Mouse (Mus musculus): Measurements from ENCODE around the gene Macrod2. TPM values are rescaled to one million over a fixed set of nuclear protein-coding genes. Genes with fewer than 3 reads are reported as not detected.

Gene Macrod2
- polyA plus RNA-seq, 1 experiment from 2014 or later, result 45.9 TPM

DNA sequence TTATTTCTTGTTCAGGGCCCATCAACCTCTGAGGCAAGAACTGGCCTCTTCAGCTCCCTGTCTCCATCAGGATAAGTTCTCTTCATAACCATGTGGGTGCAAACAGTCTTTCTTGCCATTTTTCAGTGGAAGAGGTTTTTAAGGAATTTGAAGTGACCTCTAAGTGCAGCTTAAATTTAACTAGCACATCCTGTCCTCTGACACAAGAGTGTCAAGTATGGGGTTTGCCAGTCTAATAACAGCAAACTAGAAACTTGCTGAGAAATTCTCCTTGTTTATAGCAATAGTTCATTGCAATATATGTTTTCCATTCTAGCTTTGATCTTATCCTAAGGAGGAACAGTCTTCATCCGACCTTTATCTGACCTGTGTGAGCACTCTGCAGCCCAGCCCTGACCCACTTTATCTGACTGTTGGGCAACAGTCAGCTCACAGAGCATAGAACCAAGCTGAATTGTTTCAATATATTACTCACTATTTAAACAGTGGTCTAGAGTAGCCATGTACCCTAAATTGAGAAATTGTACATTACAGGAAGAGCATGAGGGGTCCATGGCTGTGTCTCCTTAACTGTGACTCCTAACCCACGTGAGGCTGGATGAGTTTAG, 226.7 kb downstream of the Macrod2 start:
- no peak for DNase-seq (ENCODE audit: low spot score, missing footprints)

DNA sequence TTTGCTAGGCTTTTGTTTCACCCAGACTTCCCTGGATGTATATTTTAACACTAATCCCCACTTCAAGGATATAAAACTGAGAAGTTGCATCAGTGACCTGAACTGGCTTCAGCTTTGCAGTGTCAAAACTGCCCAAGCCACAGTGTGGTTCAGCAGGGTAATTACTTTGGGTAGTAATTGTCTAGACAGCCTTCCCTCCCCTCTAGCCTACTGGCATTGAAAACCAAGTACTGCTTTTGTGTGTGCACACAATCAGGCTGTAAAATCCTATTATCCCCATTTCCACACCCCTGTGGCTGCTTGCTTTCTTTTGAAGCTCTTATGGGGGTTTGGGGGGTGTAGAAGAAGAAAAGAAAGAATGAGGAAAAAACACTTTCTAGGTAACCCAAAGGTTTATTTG, 258.4 kb downstream of the Macrod2 start:
- Histone ChIP-seq H3K4me1 (ENCODE audit: control insufficient read depth, insufficient read depth, low read length) (peaks cover 3% of the 10 kb centered on the region; the same call in 1 of the 2 replicates), H3K4me3 (ENCODE audit: low read depth, low read length) (no peak overlapping the region), H3K36me3 (ENCODE audit: control insufficient read depth, insufficient read depth, low read length) (no peaks in the 10 kb centered on the region), H3K9me3 (ENCODE audit: control insufficient read depth, low read length) (no peaks in the 10 kb centered on the region), H3K9ac (ENCODE audit: low read length) (no peak overlapping the region), H3K4me2 (no peak overlapping the region), H3K27me3 (ENCODE audit: control insufficient read depth, insufficient read depth, low read length) (peaks cover 3% of the 10 kb centered on the region), H3K27ac (ENCODE audit: low read depth, low read length) (no peak overlapping the region)
- DNase-seq (ENCODE audit: low spot score, missing footprints) (peak; percentile 86), ATAC-seq (ENCODE audit: low FRiP score) (peak; percentile 91)

More for the DNA sequence above, 226.7 kb downstream of the Macrod2 start:
- no peak for ATAC-seq (ENCODE audit: low FRiP score)
- Histone ChIP-seq H3K36me3 (ENCODE audit: control insufficient read depth, insufficient read depth, low read length) (no peaks in the 10 kb centered on the region), H3K4me2 (no peak overlapping the region), H3K27ac (ENCODE audit: low read depth, low read length) (no peak overlapping the region), H3K4me1 (ENCODE audit: control insufficient read depth, insufficient read depth, low read length) (peaks cover 2% of the 10 kb centered on the region; the same call in 1 of the 2 replicates), H3K9ac (ENCODE audit: low read length) (no peak overlapping the region), H3K9me3 (ENCODE audit: control insufficient read depth, low read length) (no peaks in the 10 kb centered on the region), H3K4me3 (ENCODE audit: low read depth, low read length) (no peak overlapping the region), H3K27me3 (ENCODE audit: control insufficient read depth, insufficient read depth, low read length) (no peaks in the 10 kb centered on the region)
- WGBS, result 71% methylated on average over 2 of the region's 2 CpGs

DNA sequence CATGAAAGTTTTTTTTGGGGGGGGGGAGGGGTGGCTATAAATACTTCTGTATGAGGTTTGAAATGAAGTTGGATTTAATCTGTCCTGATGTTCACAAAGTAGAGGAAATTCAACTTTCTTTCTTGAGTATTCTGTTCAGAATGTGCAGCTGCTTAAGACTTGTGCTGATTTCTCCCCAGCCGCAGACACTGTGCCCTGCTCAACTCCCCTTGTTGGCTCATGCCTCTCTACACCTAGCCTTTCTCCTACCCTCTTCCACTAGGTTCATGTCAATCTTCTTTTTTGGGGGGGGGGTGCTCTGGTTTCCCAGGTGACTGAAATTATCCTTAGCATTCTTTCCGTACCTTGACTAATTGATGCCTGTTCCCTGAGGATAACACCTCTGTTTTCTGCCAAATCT, 258.9 kb downstream of the Macrod2 start:
- no peak overlapping the region for H3K4me3 ChIP-seq (ENCODE audit: low read depth, low read length)
- H3K4me2 ChIP-seq, result no peak overlapping the region
- peak; percentile 92 for DNase-seq (ENCODE audit: low spot score, missing footprints)
- H3K4me1 ChIP-seq (ENCODE audit: control insufficient read depth, insufficient read depth, low read length), result peaks cover 3% of the 10 kb centered on the region; the same call in 1 of the 2 replicates
- peaks cover 2% of the 10 kb centered on the region; the same call in 1 of the 2 replicates for H3K36me3 ChIP-seq (ENCODE audit: control insufficient read depth, insufficient read depth, low read length)
- H3K9me3 ChIP-seq (ENCODE audit: control insufficient read depth, low read length), result no peaks in the 10 kb centered on the region
- 12% methylated on average over 2 of the region's 2 CpGs for WGBS
- no peak overlapping the region for H3K9ac ChIP-seq (ENCODE audit: low read length)
- H3K27ac ChIP-seq (ENCODE audit: low read depth, low read length), result no peak overlapping the region
- H3K27me3 ChIP-seq (ENCODE audit: control insufficient read depth, insufficient read depth, low read length), result peaks cover 3% of the 10 kb centered on the region
- ATAC-seq (ENCODE audit: low FRiP score), result peak; percentile 73

DNA sequence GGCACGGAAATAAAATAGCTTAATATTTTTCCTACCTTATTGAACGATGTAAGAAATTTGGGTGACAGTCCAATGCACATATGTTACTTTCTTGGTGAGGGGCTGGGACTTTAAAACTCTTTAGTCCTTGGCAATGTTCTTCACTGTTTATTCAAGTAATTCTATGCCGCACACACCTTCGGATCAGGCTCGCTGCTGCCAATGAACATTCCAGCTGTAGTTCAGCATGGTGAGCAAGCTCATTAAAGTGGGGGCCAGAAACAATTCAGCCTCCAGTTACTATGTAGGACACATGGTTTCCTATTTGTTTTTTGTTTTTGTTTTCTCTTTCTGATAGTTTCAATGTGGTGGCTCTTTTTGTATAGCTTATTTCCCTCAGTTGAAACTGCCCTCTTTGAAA, 267.6 kb downstream of the Macrod2 start:
- ATAC-seq (ENCODE audit: low FRiP score), result no peak
- WGBS, result 84% methylated on average over 5 of the region's 5 CpGs
- no peak for DNase-seq (ENCODE audit: low spot score, missing footprints)

DNA sequence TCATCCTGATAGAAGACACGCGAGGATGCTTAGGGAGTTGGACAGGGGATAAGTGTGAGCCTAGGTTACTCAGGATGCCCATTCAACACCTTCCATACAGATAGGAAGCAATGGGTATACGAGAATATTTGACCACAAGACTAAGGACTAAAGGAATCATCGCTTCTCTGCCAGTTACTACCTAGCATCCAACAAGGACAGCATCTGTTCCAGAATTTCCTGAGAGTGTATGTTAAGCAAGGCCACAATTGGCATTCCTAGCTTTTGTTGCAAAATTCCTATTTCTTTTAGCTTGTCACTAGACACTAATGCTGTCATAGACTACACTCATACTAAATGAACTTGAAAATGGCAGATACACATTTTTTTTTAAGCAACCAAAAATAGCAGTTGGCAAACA, 269.3 kb downstream of the Macrod2 start:
- Histone ChIP-seq H3K27ac (ENCODE audit: low read depth, low read length) (no peak overlapping the region), H3K4me1 (ENCODE audit: control insufficient read depth, insufficient read depth, low read length) (peaks cover 24% of the 10 kb centered on the region), H3K4me3 (ENCODE audit: low read depth, low read length) (no peak overlapping the region), H3K36me3 (ENCODE audit: control insufficient read depth, insufficient read depth, low read length) (peaks cover 21% of the 10 kb centered on the region), H3K27me3 (ENCODE audit: control insufficient read depth, insufficient read depth, low read length) (no peaks in the 10 kb centered on the region), H3K4me2 (no peak overlapping the region), H3K9ac (ENCODE audit: low read length) (no peak overlapping the region), H3K9me3 (ENCODE audit: control insufficient read depth, low read length) (no peaks in the 10 kb centered on the region)
- no peak for ATAC-seq (ENCODE audit: low FRiP score)
- no peak for DNase-seq (ENCODE audit: low spot score, missing footprints)
- WGBS, result 90% methylated on average over 4 of the region's 4 CpGs

More for the DNA sequence above, 267.6 kb downstream of the Macrod2 start:
- H3K27me3 ChIP-seq (ENCODE audit: control insufficient read depth, insufficient read depth, low read length), result no peaks in the 10 kb centered on the region
- H3K4me2 ChIP-seq, result no peak overlapping the region
- H3K9ac ChIP-seq (ENCODE audit: low read length), result no peak overlapping the region
- H3K27ac ChIP-seq (ENCODE audit: low read depth, low read length), result no peak overlapping the region
- peaks cover 24% of the 10 kb centered on the region for H3K36me3 ChIP-seq (ENCODE audit: control insufficient read depth, insufficient read depth, low read length)
- no peaks in the 10 kb centered on the region for H3K9me3 ChIP-seq (ENCODE audit: control insufficient read depth, low read length)
- H3K4me3 ChIP-seq (ENCODE audit: low read depth, low read length), result no peak overlapping the region
- peaks cover 22% of the 10 kb centered on the region for H3K4me1 ChIP-seq (ENCODE audit: control insufficient read depth, insufficient read depth, low read length)

DNA sequence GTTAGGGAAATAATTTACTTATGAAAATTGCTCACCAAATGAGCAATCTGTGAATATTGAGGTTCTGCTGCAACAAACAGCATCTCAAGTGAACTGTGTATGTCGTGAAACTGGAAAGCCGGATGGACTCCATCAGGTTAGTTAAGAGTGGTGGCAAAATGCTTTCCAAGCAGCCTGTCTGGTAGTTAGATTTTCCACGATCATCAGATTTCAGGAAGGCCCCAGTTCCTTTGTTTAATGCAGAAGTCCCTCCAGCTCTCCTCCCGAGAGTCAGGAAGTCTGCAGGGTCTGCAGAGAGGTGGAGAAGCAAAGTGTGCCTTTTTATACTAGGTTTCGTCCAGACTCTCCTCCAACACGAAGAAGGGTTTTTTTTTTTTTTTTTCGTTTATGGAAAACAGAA, 271.7 kb downstream of the Macrod2 start:
- WGBS, result 13% methylated on average over 7 of the region's 7 CpGs

DNA sequence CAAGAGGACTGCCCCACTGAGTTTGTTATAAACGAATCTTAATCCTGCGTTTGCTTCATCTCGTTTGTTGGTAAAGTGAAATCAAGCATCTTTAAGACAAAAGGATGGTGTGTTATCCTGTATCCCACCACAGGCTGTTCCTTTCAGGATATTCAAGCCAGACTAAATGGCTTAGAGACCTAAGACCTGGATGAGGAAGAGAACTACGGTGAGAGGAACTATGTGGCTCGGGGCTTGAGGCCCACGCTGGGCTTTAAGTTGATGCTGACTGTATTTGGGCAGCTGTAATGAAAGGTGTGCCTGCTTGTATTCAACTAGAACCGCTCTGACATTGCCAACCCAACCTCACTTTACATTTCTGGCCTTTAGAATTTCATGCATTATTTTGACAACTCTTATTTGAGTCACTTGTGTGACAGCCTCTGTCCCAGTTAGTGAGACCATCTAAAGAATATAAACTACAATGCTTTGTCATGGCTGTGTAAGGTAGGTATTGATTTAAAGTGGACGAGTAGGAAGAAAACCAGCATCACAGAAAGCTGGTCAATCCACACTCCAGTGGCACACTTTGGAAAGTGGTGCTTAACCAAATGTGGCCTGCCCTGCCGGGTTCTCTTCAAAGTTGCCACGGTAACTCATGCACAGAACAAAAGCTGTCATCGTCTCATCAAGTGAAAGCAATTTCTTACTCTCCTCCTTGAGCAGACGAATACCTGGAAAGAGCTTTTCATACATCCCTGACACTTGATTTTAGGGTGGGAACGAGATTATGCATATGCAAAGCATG, 272.3 kb downstream of the Macrod2 start:
- no peaks in the 10 kb centered on the region for H3K9me3 ChIP-seq (ENCODE audit: control insufficient read depth, low read length)
- H3K27ac ChIP-seq (ENCODE audit: low read depth, low read length), result no peak overlapping the region
- H3K27me3 ChIP-seq (ENCODE audit: control insufficient read depth, insufficient read depth, low read length), result no peaks in the 10 kb centered on the region
- DNase-seq (ENCODE audit: low spot score, missing footprints) (peak; percentile 94), ATAC-seq (ENCODE audit: low FRiP score) (no peak)
- 11% methylated on average over 13 of the region's 13 CpGs for WGBS
- H3K4me3 ChIP-seq (ENCODE audit: low read depth, low read length), result peak overlapping the region; percentile 29
- H3K4me2 ChIP-seq, result peak overlapping the region; percentile 57
- peak overlapping the region; percentile 57 for H3K9ac ChIP-seq (ENCODE audit: low read length)
- H3K36me3 ChIP-seq (ENCODE audit: control insufficient read depth, insufficient read depth, low read length), result peaks cover 4% of the 10 kb centered on the region; the same call in 1 of the 2 replicates
- peaks cover 24% of the 10 kb centered on the region for H3K4me1 ChIP-seq (ENCODE audit: control insufficient read depth, insufficient read depth, low read length)

More for the DNA sequence above, 271.7 kb downstream of the Macrod2 start:
- Histone ChIP-seq H3K4me2 (peak overlapping the region; percentile 57), H3K27ac (ENCODE audit: low read depth, low read length) (no peak overlapping the region), H3K27me3 (ENCODE audit: control insufficient read depth, insufficient read depth, low read length) (no peaks in the 10 kb centered on the region), H3K36me3 (ENCODE audit: control insufficient read depth, insufficient read depth, low read length) (peaks cover 4% of the 10 kb centered on the region; the same call in 1 of the 2 replicates), H3K4me3 (ENCODE audit: low read depth, low read length) (peak overlapping the region; percentile 29), H3K9me3 (ENCODE audit: control insufficient read depth, low read length) (no peaks in the 10 kb centered on the region), H3K4me1 (ENCODE audit: control insufficient read depth, insufficient read depth, low read length) (peaks cover 24% of the 10 kb centered on the region), H3K9ac (ENCODE audit: low read length) (peak overlapping the region; percentile 57)
- DNase-seq (ENCODE audit: low spot score, missing footprints), result no peak
- ATAC-seq (ENCODE audit: low FRiP score), result no peak

DNA sequence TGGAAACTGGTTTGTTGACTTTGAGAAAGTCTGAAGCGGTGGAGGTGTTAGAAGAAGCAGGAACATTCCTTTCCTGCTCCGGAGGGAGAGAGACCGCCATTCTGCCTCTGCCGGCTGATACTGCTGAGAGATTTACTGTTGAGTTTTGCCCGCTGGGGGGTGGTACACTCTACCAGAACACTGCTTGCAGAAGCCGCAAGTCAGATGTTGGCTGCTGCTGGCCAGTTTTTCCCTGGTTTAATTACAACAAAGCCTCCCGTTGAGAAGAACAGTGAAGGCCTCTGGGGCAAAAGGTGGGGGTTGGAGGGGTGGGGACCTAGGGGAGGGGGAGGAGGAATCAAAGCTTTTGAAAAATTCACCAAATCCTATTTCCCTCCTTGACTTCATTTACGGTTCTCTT, 273.2 kb downstream of the Macrod2 start:
- H3K27me3 ChIP-seq (ENCODE audit: control insufficient read depth, insufficient read depth, low read length), result no peaks in the 10 kb centered on the region
- H3K36me3 ChIP-seq (ENCODE audit: control insufficient read depth, insufficient read depth, low read length), result no peaks in the 10 kb centered on the region
- ATAC-seq (ENCODE audit: low FRiP score) (peak; percentile 71), DNase-seq (ENCODE audit: low spot score, missing footprints) (peak; percentile 95)
- H3K9me3 ChIP-seq (ENCODE audit: control insufficient read depth, low read length), result no peaks in the 10 kb centered on the region
- WGBS, result 1% methylated on average over 8 of the region's 8 CpGs
- H3K4me3 ChIP-seq (ENCODE audit: low read depth, low read length), result peak overlapping the region; percentile 29
- H3K4me2 ChIP-seq, result peak overlapping the region; percentile 57
- H3K9ac ChIP-seq (ENCODE audit: low read length), result peak overlapping the region; percentile 67; the same call in 1 of the 2 replicates
- H3K27ac ChIP-seq (ENCODE audit: low read depth, low read length), result 0 out of 2 replicates have a peak overlapping the region, but pooled peaks have one; percentile 10
- H3K4me1 ChIP-seq (ENCODE audit: control insufficient read depth, insufficient read depth, low read length), result peaks cover 24% of the 10 kb centered on the region

DNA sequence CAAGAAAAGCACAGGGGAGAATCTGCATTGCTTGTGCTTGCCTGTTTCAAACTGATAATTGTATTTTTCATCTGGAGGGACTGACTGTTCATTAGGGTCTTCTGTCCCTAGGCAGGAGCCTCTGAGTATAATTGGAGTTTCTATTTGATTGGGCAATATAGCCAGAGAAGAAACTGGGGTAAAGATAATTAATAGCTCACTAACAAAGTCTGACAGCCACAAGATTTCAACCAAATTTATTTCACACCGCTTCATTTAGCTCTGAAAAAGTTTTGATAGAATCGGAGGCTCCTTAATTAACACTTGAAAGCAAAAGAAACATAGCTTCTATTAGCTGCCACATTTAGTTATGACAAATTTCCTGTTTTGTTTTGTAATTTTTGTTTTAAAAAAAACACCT, 274.0 kb downstream of the Macrod2 start:
- peak overlapping the region; percentile 57 for H3K4me2 ChIP-seq
- H3K9ac ChIP-seq (ENCODE audit: low read length), result peak overlapping the region; percentile 67
- H3K4me3 ChIP-seq (ENCODE audit: low read depth, low read length), result peak overlapping the region; percentile 29
- peak overlapping the region; percentile 10; the same call in 1 of the 2 replicates for H3K27ac ChIP-seq (ENCODE audit: low read depth, low read length)
- H3K36me3 ChIP-seq (ENCODE audit: control insufficient read depth, insufficient read depth, low read length), result no peaks in the 10 kb centered on the region
- WGBS, result 14% methylated on average over 2 of the region's 2 CpGs
- H3K27me3 ChIP-seq (ENCODE audit: control insufficient read depth, insufficient read depth, low read length), result no peaks in the 10 kb centered on the region
- peaks cover 24% of the 10 kb centered on the region for H3K4me1 ChIP-seq (ENCODE audit: control insufficient read depth, insufficient read depth, low read length)
- DNase-seq (ENCODE audit: low spot score, missing footprints) (peak; percentile 88), ATAC-seq (ENCODE audit: low FRiP score) (no peak)
- no peaks in the 10 kb centered on the region for H3K9me3 ChIP-seq (ENCODE audit: control insufficient read depth, low read length)
